Mouse (Mus musculus) intestine, postnatal 0 days (tissue): ENCODE measurements around the gene Hand2. TPM values are rescaled to one million over a fixed set of nuclear protein-coding genes. Genes with fewer than 3 reads are reported as not detected.

ENCODE experiments used
- ATAC-seq: fragments of 200-750 bp; cut with Nextera tagmentation; 2 replicates; pipeline ENCODE4 v1.8.0; 2017; ENCODE audit warnings: mild to moderate bottlenecking, moderate TSS enrichment, moderate library complexity
- H3K27ac ChIP-seq: fragments of 300-500 bp; sonication (generic); 2 replicates; pipeline ENCODE4 v1.5.1; 2014; ENCODE audit warnings: mild to moderate bottlenecking, low read depth, low read length, moderate library complexity
- H3K27me3 ChIP-seq: fragments of 300-500 bp; sonication (generic); replicated peaks from 2 replicates; pipeline ENCODE4 v1.6.1; 2014; ENCODE audit warnings: low read length, mixed read lengths; ENCODE audit not compliant: control insufficient read depth, insufficient read depth
- H3K36me3 ChIP-seq: fragments of 300-500 bp; sonication (generic); 2 replicates; pipeline ENCODE4 v1.6.1; 2014; ENCODE audit warnings: mild to moderate bottlenecking, moderate library complexity; ENCODE audit not compliant: control insufficient read depth, insufficient read depth
- H3K4me1 ChIP-seq: fragments of 300-500 bp; sonication (generic); replicated peaks from 2 replicates; pipeline ENCODE4 v1.6.1; 2014; ENCODE audit warnings: antibody characterized with exemption, low read length, mixed read lengths; ENCODE audit not compliant: control insufficient read depth, insufficient read depth
- H3K4me2 ChIP-seq: fragments of 300-500 bp; sonication (generic); replicated peaks from 2 replicates; pipeline ENCODE4 v1.6.1; 2014; ENCODE audit warnings: low read depth, mild to moderate bottlenecking, moderate library complexity
- H3K4me3 ChIP-seq: fragments of 300-500 bp; sonication (generic); 2 replicates; pipeline ENCODE4 v1.5.1; 2014; ENCODE audit warnings: low read depth, low read length
- H3K9ac ChIP-seq: fragments of 300-500 bp; sonication (generic); 2 replicates; pipeline ENCODE4 v1.6.1; 2014; ENCODE audit warnings: mild to moderate bottlenecking, low read depth, low read length
- H3K9me3 ChIP-seq: fragments of 300-500 bp; sonication (generic); 2 replicates; pipeline ENCODE4 v1.6.1; 2016; ENCODE audit warnings: mixed run types; ENCODE audit not compliant: control insufficient read depth
- CTCF ChIP-seq: sonication (generic); IDR thresholded peaks from 2 replicates; pipeline ENCODE4 v1.5.1; 2016; ENCODE audit warnings: low read depth, mild to moderate bottlenecking, control low read depth, antibody characterized with exemption, moderate library complexity
- WGBS: fragments of 180-500 bp; shearing (Covaris S2); extraction: QIAGEN DNeasy Blood & Tissue Kit; methylation state at CpG from one replicate; pipeline ENCODE4 v1.1.7; 2014; 5-methylcytosine and 5-hydroxymethylcytosine counted together
- polyA plus RNA-seq: library from polyadenylated mRNA; unstranded; fragments of >200 nt; fragmentation: Nextera tagmentation; extraction: Ambion mirVana; gene quantifications from 2 replicates; pipeline ENCODE4 v1.2.1, GENCODE M21; 2015

The Hand2 gene
- polyA plus RNA-seq, 1 experiment from 2014 or later, result 3.5 TPM

GRCm38 (mm10) chr8:57333483-57333770 is 12.6 kb downstream of the Hand2 start:
- no peaks in the 10 kb centered on the region for H3K9me3 ChIP-seq
- H3K27ac ChIP-seq, result no peak overlapping the region
- peak; percentile 50 for TF ChIP-seq CTCF
- H3K9ac ChIP-seq, result no peak overlapping the region
- WGBS, result 5% methylated on average over 9 of the region's 9 CpGs
- H3K36me3 ChIP-seq, result no peaks in the 10 kb centered on the region
- H3K27me3 ChIP-seq, result peaks cover 82% of the 10 kb centered on the region
- H3K4me3 ChIP-seq, result peak overlapping the region; percentile 35
- no peaks in the 10 kb centered on the region for H3K4me1 ChIP-seq
- peak overlapping the region; percentile 52 for H3K4me2 ChIP-seq
- ATAC-seq, result no peak

DNA sequence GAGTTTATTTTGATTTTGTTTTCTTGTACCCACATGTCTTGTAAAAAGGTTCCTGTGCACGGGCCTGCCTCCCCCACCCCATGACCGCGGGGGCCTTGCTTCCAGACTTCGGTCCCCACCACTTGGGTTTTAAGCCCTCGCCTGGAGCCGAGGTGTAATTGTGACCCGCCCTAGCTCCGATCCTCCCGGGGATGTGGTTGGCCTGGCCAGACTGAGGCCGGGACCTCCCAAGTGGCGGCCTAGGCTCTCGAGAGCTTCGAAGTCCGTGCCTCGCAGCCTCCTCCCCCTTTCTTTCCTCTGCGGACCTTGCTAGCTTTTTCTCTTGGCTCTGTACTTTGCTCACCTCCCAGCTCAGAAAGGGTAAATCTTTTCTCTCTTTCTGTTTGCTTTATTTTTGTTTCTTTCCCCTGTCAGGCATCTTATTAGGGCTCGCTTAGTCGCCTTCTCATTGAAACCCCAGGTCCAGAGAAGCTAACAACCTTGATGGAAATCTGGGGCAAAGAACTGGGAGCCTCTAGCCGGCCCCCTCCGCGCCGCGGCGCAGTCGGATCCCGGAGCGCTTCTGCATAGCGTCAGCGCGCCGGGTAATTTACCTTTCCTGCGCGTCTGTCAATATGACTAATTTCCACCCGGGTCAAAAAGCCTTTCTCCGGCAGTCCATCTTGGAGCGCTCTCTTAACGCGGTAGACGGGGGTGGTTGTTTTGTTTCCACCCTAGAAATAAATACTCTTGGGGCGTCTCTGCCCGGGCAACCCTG is 13.2 kb downstream of the Hand2 start:
- no peak for ATAC-seq
- no peak overlapping the region for H3K9ac ChIP-seq
- H3K4me1 ChIP-seq, result no peaks in the 10 kb centered on the region
- no peaks in the 10 kb centered on the region for H3K9me3 ChIP-seq
- peak overlapping the region; percentile 52 for H3K4me2 ChIP-seq
- peaks cover 82% of the 10 kb centered on the region for H3K27me3 ChIP-seq
- no peaks in the 10 kb centered on the region for H3K36me3 ChIP-seq
- H3K4me3 ChIP-seq, result peak overlapping the region; percentile 35
- no peak for TF ChIP-seq CTCF
- H3K27ac ChIP-seq, result no peak overlapping the region
- 1% methylated on average over 41 of the region's 41 CpGs for WGBS

GRCm38 (mm10) chr8:57334714-57335113 is 13.9 kb downstream of the Hand2 start:
- Histone ChIP-seq H3K36me3 (no peaks in the 10 kb centered on the region), H3K4me2 (peak overlapping the region; percentile 52; the same call in 1 of the 2 replicates), H3K4me3 (0 out of 2 replicates have a peak overlapping the region, but pooled peaks have one; percentile 35), H3K27me3 (peaks cover 84% of the 10 kb centered on the region), H3K4me1 (no peaks in the 10 kb centered on the region), H3K9ac (no peak overlapping the region), H3K27ac (no peak overlapping the region), H3K9me3 (no peaks in the 10 kb centered on the region)
- no peak for ATAC-seq
- WGBS, result 14% methylated on average over 5 of the region's 5 CpGs
- TF ChIP-seq CTCF, result no peak

DNA sequence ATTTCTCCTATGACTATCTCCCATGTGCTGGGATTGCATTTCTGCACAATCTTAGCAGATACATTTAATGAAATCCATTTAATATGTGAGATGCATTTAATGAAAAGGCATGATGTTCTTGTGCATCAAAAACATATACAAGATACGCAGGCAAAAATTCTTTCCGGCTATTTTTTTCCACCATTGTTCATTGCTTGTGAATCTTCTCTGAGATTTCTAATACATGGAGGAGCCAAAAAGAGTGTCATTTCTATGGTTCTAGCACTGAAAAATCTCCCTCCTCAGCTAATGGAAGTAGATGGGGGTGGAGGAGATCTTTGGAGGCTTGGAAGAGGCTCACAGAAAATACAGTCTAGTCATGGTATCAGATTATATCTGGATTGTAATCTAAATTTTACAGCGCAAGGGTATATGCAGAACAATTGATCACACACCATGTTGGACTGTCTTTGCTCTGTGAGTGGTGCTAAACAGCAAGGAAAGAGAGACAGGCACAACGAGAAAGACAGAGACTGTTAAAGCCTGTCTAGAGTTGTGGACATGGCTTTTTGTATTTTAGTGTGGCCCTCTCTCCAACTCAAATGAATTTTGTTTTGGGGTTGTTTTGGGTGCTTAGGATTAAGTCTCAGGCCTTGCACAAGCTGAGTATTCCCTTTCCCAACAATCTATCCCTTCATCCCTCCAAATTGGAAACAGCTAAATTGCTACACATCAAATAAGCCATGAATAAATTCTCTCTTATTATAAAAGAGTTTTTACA is 16.7 kb downstream of the Hand2 start:
- Histone ChIP-seq H3K27me3 (peaks cover 85% of the 10 kb centered on the region), H3K27ac (no peak overlapping the region), H3K36me3 (no peaks in the 10 kb centered on the region), H3K9me3 (no peaks in the 10 kb centered on the region), H3K4me3 (no peak overlapping the region), H3K9ac (no peak overlapping the region), H3K4me2 (no peak overlapping the region), H3K4me1 (no peaks in the 10 kb centered on the region)
- no peak for ATAC-seq
- 57% methylated on average over 4 of the region's 4 CpGs for WGBS
- TF ChIP-seq CTCF, result no peak

- no peak for ATAC-seq
- WGBS, result 33% methylated on average over 14 of the region's 14 CpGs
- no peaks in the 10 kb centered on the region for H3K4me1 ChIP-seq
- H3K36me3 ChIP-seq, result no peaks in the 10 kb centered on the region
- H3K4me3 ChIP-seq, result no peak overlapping the region
- no peak for TF ChIP-seq CTCF
- H3K27ac ChIP-seq, result no peak overlapping the region
- no peak overlapping the region for H3K4me2 ChIP-seq
- no peak overlapping the region for H3K9ac ChIP-seq
- H3K27me3 ChIP-seq, result peaks cover 88% of the 10 kb centered on the region
- H3K9me3 ChIP-seq, result no peaks in the 10 kb centered on the region
Measured at GRCm38 (mm10) chr8:57339711-57340650, 19.2 kb downstream of the Hand2 start.
